Mouse (Mus musculus): ENCODE data around the gene Gm13285. TPM values are rescaled to one million over a fixed set of nuclear protein-coding genes. Genes with fewer than 3 reads are reported as not detected.
A peak's percentile ranks its signal among the peaks of the same experiment; 100 is the strongest.
"Not testable (repeated sequence)": the region's sequence is repeated elsewhere in the genome, so short reads cannot be mapped to it uniquely, and the experiment has no call there.

Gm13285 gene
- total RNA-seq, 2 experiments from 2014 or later, result not detected

GRCm38 (mm10) chr4:88793936-88794675 is 5.4 kb upstream of the Gm13285 start, which contains the start of gene Gm13275:
Gene Gm13275 (plus strand): TSS chr4:88794487.
- DNase-seq, result peak; percentile 39

DNA sequence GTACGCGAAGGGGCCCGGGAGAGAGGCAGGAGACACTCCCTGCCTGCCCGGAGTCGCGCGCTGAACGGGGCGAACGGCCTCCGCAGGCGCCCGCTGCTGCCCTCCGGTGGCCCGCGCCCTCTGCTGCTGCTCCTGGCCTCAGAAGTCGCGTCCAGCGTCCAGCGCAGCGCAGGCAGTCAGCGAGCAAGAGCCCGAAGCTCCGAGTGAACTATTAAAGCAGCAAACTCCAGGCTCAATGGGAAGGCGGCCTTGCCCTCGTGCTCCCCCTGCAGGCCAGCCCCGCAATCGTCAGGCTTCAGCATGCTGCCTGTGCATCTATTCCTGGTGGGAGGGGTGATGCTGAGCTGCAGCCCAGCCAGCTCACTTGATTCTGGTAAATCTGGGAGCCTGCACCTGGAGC is 2.4 kb upstream of the Gm13285 start, which contains the start of gene Gm13279:
Gm13279 (plus strand) TSS at position 301 of the 400 bp plus-strand sequence.
- not testable (repeated sequence) for DNase-seq

DNA sequence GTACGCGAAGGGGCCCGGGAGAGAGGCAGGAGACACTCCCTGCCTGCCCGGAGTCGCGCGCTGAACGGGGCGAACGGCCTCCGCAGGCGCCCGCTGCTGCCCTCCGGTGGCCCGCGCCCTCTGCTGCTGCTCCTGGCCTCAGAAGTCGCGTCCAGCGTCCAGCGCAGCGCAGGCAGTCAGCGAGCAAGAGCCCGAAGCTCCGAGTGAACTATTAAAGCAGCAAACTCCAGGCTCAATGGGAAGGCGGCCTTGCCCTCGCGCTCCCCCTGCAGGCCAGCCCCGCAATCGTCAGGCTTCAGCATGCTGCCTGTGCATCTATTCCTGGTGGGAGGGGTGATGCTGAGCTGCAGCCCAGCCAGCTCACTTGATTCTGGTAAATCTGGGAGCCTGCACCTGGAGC is 3.5 kb downstream of the Gm13285 start, which contains the start of gene Gm13287:
Gm13287 (plus strand) TSS at position 301 of the 400 bp plus-strand sequence.
- DNase-seq, result not testable (repeated sequence)

GRCm38 (mm10) chr4:88805231-88805630 is 5.8 kb downstream of the Gm13285 start, which contains the start of gene Gm13288:
Gene Gm13288 (plus strand): TSS chr4:88805531.
- not testable (repeated sequence) for DNase-seq

- DNase-seq, result peak; percentile 9
Observed at GRCm38 (mm10) chr4:88805761-88806160, 6.3 kb downstream of the Gm13285 start.

- no peak for DNase-seq
Observed at GRCm38 (mm10) chr4:88815928-88816327, 16.5 kb downstream of the Gm13285 start, which contains the start of gene Ifna7. Gene Ifna7 (plus strand): TSS chr4:88816228.

- DNase-seq, result no peak
Observed at GRCm38 (mm10) chr4:88819659-88820058, 20.2 kb downstream of the Gm13285 start, which contains the start of gene Ifna11. Gene Ifna11 (plus strand): TSS chr4:88819959.

- DNase-seq, result no peak
Observed at GRCm38 (mm10) chr4:88822995-88823394, 23.5 kb downstream of the Gm13285 start.

DNA sequence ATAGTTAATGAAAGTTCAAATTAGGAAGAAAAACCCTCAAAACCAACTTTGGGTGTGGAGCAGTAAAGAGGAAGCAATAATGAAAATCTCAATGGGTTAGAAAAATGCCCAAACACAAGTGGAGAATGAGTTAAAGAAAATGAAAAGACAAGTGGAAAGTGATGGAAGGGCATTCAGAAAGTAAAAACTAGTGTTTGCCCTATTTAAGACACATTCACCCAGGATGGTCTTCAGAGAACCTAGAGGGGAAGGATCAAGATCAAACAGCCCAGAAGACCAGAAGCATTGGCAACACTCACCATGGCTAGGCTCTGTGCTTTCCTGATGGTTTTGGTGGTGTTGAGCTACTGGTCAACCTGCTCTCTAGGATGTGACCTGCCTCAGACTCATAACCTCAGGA is 27.7 kb downstream of the Gm13285 start, which contains the start of gene Ifna6:
Ifna6 (plus strand) TSS at position 301 of the 400 bp plus-strand sequence.
- DNase-seq, result not testable (repeated sequence)

GRCm38 (mm10) chr4:88830523-88830922 is 31.1 kb downstream of the Gm13285 start:
- DNase-seq, result no peak

DNA sequence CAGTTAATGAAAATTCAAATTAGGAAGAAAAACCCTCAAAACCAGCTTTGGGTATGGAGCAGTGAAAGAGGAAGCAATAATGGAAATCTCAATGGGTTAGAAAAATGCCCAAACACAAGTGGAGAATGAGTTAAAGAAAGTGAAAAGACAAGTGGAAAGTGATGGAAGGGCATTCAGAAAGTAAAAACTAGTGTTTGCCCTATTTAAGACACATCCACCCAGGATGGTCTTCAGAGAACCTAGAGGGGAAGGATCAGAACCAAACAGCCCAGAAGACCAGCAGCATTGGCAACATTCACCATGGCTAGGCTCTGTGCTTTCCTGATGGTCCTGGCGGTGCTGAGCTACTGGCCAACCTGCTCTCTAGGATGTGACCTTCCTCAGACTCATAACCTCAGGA is 35.8 kb downstream of the Gm13285 start, which contains the start of gene Ifna5:
Ifna5 (plus strand) TSS at position 301 of the 400 bp plus-strand sequence.
- not testable (repeated sequence) for DNase-seq

DNA sequence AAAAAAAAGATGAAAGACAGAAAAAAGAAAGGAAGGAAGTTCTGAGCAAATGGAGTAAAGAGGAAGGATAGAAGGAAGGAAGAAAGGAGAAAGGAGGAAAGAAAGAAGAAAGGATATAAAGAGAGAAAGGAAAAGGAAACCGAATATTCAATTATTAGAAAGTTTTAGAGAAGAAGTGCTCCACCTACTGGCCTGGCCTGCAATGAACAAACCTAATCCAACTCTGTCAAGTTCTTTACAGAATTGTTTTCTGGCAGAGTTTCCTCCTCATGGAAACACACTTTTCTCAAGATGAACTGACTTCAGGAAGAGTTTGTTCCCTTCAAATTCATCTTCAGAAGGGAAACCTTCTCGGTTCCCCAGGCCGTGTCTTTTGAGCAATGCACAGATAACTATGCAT is 39.4 kb downstream of the Gm13285 start:
- no peak for DNase-seq

DNA sequence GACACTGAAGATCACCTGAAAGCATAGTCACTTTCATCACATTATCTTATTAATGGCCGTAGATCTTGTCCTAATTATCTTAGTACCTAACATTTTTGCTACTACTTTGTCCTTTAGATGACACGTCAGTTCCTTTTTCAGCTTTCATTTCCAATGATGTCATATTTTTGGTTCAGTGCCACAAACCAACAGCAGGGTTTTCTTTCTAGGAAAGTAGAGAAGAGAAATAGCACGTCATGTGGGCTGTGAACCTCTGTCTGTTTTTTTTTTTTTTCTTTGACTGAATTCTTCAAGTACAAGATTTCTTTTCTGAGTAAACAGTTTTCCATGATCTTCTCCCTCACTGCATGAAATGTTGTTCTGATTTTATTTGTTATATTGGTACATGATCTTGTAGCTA is 40.6 kb downstream of the Gm13285 start:
- no peak for DNase-seq

DNA sequence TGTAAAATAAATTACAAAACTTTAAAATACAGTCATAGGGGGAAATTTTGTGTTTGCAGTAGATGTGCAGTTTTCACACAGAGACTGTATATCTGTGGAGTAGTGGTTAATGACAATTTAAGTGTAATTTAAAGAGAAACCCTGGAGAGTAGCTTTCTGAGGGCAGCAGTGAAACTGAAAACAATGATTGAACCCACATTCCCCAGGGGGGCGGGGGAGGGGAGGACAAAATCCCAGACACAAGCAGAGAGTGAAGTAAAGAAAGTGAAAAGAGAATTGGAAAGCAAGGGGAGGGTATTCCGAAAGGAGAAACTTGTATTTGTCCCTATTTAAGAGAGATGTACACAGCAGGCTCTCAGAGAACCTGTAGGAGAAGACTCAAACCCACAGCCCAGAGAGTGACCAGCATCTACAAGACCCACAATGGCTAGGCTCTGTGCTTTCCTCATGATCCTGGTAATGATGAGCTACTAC is 42.0 kb downstream of the Gm13285 start, which contains the start of gene Ifna4:
Ifna4 (plus strand) TSS at position 424 of the 474 bp plus-strand sequence.
- DNase-seq, result no peak

- DNase-seq, result no peak
Observed at GRCm38 (mm10) chr4:88845334-88845733, 45.9 kb downstream of the Gm13285 start.

DNA sequence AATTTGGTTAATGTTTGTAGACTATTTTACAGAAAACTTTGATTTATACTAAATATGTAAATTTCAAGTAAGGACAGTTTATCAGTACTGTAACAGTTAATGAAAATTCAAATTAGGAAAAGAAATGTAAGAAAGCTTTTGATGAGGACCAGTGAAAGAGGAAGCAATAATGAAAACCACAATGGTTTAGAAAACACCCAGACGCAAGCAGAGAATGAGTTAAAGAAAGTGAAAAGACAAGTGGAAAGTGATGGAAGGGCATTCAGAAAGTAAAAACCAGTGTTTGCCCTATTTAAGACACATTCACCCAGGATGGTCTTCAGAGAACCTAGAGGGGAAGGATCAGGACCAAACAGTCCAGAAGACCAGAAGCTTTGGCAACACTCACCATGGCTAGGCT is 50.2 kb downstream of the Gm13285 start, which contains the start of gene Ifna1:
Ifna1 (plus strand) TSS at position 390 of the 400 bp plus-strand sequence.
- no peak for DNase-seq

Other genes starting within 250 kb of the Gm13285 start
- gene Ifna15, start 241.4 kb upstream of the Gm13285 start, total RNA-seq (2021), result not detected
- not detected for gene Ifna14, start 227.9 kb upstream of the Gm13285 start, total RNA-seq (2021)
- not detected for gene Ifna9, start 207.3 kb upstream of the Gm13285 start, total RNA-seq (2021)
- not detected for gene Ifna12, start 196.3 kb upstream of the Gm13285 start, total RNA-seq (2021)
- not detected for gene C87499, start 165.3 kb upstream of the Gm13285 start, total RNA-seq (2021)
- gene Ifna13, start 155.2 kb upstream of the Gm13285 start, total RNA-seq (2021), result not detected
- not detected for gene Ifna16, start 122.7 kb upstream of the Gm13285 start, total RNA-seq (2021)
- not detected for gene Ifna2, start 115.8 kb upstream of the Gm13285 start, total RNA-seq (2021)
- gene Ifnab, start 108.3 kb upstream of the Gm13285 start, total RNA-seq (2021), result not detected
- gene Gm26566, start 77.9 kb upstream of the Gm13285 start, total RNA-seq (2021), result under 1 TPM; 0.26 to 0.43 TPM
- gene Klhl9, start 77.2 kb upstream of the Gm13285 start, total RNA-seq (2021), result 10 to 100 TPM; 45.1 to 47.2 TPM
- not detected for gene Gm13271, start 44.8 kb upstream of the Gm13285 start, total RNA-seq (2021)
- gene Gm13283, start 39.5 kb upstream of the Gm13285 start, total RNA-seq (2021), result not detected
- gene Gm13290, start 25.8 kb upstream of the Gm13285 start, total RNA-seq (2021), result not detected
- not detected for gene Gm13289, start 22.7 kb upstream of the Gm13285 start, total RNA-seq (2021)
- not detected for gene Gm13272, start 19.8 kb upstream of the Gm13285 start, total RNA-seq (2021)
- gene Ifnz, start 17.5 kb upstream of the Gm13285 start, total RNA-seq (2021), result not detected
- gene Gm13276, start 14.0 kb upstream of the Gm13285 start, total RNA-seq (2021), result not detected
- gene Gm13277, start 11.0 kb upstream of the Gm13285 start, total RNA-seq (2021), result not detected
- not detected for gene Gm13278, start 8.1 kb upstream of the Gm13285 start, total RNA-seq (2021)
- not detected for gene Gm13275, start 5.2 kb upstream of the Gm13285 start, total RNA-seq (2021)
- gene Gm13279, start 2.3 kb upstream of the Gm13285 start, total RNA-seq (2021), result not detected
- not detected for gene Gm13287, start 3.6 kb downstream of the Gm13285 start, total RNA-seq (2021)
- not detected for gene Gm13288, start 5.9 kb downstream of the Gm13285 start, total RNA-seq (2021)
- not detected for gene Ifna7, start 16.6 kb downstream of the Gm13285 start, total RNA-seq (2021)
- not detected for gene Ifna11, start 20.3 kb downstream of the Gm13285 start, total RNA-seq (2021)
- not detected for gene Ifna6, start 27.8 kb downstream of the Gm13285 start, total RNA-seq (2021)
- gene Ifna5, start 35.9 kb downstream of the Gm13285 start, total RNA-seq (2021), result not detected
- gene Ifna4, start 42.2 kb downstream of the Gm13285 start, total RNA-seq (2021), result not detected
- not detected for gene Ifna1, start 50.4 kb downstream of the Gm13285 start, total RNA-seq (2021)
- gene Ifne, start 80.5 kb downstream of the Gm13285 start, total RNA-seq (2021), result not detected